Mouse (Mus musculus) C2C12 (cell line): Measurements from ENCODE around the gene Sgcd.

Experiments used
- CEBPB ChIP-seq: IDR thresholded peaks from one replicate; pipeline ENCODE4 v1.6.1; 2011; ENCODE audit warnings: low read depth, mild to moderate bottlenecking, control low read depth, moderate library complexity
- CTCF ChIP-seq: IDR thresholded peaks from one replicate; pipeline ENCODE4 v1.5.1; 2011; ENCODE audit not compliant: control insufficient read depth, insufficient read depth, insufficient read length

DNA sequence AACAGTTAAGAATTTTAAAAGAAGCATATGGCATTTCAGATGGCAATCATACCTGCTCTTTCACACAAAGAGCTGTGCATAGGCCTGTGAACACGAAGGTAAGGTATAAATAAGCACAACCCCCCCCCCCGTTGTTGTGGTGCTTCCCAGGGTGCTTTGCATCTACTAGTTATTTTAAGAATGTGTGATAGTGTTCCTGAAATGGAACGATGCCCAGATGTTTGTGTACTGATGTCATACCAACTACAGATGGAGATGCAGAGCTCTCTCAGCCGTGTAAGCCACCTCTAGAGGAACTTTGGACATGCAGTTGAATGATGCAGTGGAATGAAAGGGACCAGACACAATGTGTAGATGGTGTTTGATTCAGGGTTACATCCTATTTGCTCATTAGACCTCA is 155.5 kb downstream of the Sgcd start:
- TF ChIP-seq CTCF, result no peak
- no peak for TF ChIP-seq CEBPB
